Mouse (Mus musculus) ES-Bruce4 (cell line): ENCODE data around the gene Trim71.

Experiments
- CTCF ChIP-seq: IDR thresholded peaks from one replicate; pipeline ENCODE4 v1.8.1; 2011; ENCODE audit warnings: low read depth, low read length
- EP300 ChIP-seq: IDR thresholded peaks from 2 replicates; pipeline ENCODE4 v1.6.1; 2011; ENCODE audit warnings: low read depth, low read length; ENCODE audit not compliant: insufficient read depth
- POLR2A ChIP-seq: IDR thresholded peaks from one replicate; pipeline ENCODE4 v1.8.1; 2011; ENCODE audit warnings: low read length; ENCODE audit not compliant: insufficient read depth

GRCm38 (mm10) chr9:114486808-114487207 is 77.4 kb downstream of the Trim71 start:
- TF ChIP-seq EP300: no peak
- TF ChIP-seq POLR2A: no peak
- TF ChIP-seq CTCF: no peak
